Mouse (Mus musculus) G1E (cell line): Measurements from ENCODE around the gene Auts2.

ENCODE experiments used
- CTCF ChIP-seq: IDR thresholded peaks from 2 replicates; pipeline ENCODE4 v1.5.1; 2012; ENCODE audit warnings: low read depth, low read length, inconsistent platforms, mixed read lengths
- GATA1 ChIP-seq: IDR thresholded peaks from 2 replicates; pipeline ENCODE4 v1.6.1; 2012; ENCODE audit warnings: borderline replicate concordance, low read length, inconsistent platforms, mixed read lengths
- TAL1 ChIP-seq: conservative IDR thresholded peaks from 2 replicates; pipeline ENCODE4 v1.6.1; 2012; ENCODE audit warnings: low read depth, low read length, inconsistent platforms, mixed read lengths

- TF ChIP-seq CTCF (no peak), TAL1 (no peak), GATA1 (no peak)
These were observed 63.8 kb downstream of the Auts2 start for GRCm38 (mm10) chr5:132479227-132479857.
